Mouse (Mus musculus): Measurements from ENCODE around the gene Myg1. TPM values are rescaled to one million over a fixed set of nuclear protein-coding genes. Genes with fewer than 3 reads are reported as not detected.

Myg1 gene
- polyA plus RNA-seq, 1 experiment from 2014 or later: 87.1 TPM

DNA sequence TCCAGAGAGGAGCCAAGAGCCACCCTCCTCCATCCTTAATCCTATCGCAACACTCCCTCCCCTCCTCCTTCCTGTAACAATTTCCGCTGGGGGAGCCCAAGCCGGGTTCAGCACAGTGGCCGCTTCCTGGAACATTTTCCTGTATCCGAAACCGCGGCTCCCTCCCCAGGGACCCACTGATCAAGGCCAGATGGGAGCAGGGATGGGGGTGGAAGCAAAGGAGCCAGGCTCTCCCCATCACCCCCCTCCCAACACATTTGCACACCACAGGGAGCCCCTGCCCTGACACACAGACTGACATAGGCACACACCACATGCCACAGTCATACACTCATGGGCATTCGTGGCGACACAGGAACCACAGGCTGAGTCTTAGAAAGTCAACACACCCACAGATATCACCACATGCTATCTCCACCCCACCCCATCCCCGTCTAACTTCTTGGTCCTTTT is 46.3 kb downstream of the Myg1 start:
- ChIA-PET CTCF (interaction anchor here (0.7 to 2.4 kb wide), 13 partner anchors 12 to 94 kb away, joined by 3 to 11 read pairs (median 3); partner anchors contain the start of gene Aaas), POLR2A (interaction anchor here (1.0 to 1.2 kb wide), 2 partner anchors 22 to 27 kb away, joined by 3 to 4 read pairs; partner anchors contain the start of gene Sp1)
- no peak for TF ChIP-seq CTCF (IDR thresholded peaks at IDR 0.05)
- H3K27me3 ChIP-seq: no peaks in the 10 kb centered on the region
- DNase-seq (ENCODE audit: low read depth, low spot score) (no peak), ATAC-seq (no peak)
- in situ Hi-C loops (cut with MboI; ENCODE audit: low pct_unique_long_range_greater_than_20kb): loop anchor here (5.0 kb wide), 1 partner anchor 41 kb away; no protein-coding TSS in a partner anchor

DNA sequence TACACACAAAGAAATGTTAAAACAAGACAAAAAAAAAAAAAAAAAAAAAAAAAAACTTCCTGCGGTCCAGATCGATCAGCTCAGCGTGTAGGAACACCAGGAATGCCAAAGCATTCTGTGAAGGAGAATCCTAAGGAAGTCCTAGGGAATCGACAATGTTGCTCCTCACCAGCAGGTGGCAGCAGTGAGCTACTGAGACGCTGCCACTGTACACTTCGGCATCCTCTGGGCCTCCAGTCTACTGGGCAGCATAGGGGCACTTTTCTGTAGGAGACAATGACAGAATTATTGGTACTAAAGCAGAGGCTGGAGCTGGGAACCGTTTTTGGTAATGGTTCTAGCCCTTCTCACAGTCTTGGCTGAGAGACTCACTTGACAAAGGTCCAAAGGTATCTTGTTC is 50.1 kb downstream of the Myg1 start:
- in situ Hi-C loops (cut with MboI; ENCODE audit: low pct_unique_long_range_greater_than_20kb): no loop called here
- TF ChIP-seq CTCF (IDR thresholded peaks at IDR 0.05): peak; percentile 88
- POLR2A ChIA-PET: interaction anchor here (0.7 to 1.3 kb wide), 5 partner anchors 18 to 77 kb away, joined by 3 to 5 read pairs (median 3); no protein-coding TSS in a partner anchor
- no peaks in the 10 kb centered on the region for H3K27me3 ChIP-seq
- CTCF ChIA-PET: interaction anchor here (0.6 to 2.9 kb wide), 24 partner anchors 10 to 606 kb away, joined by 3 to 26 read pairs (median 4); partner anchors contain the start of genes Amhr2 and Npff
- ATAC-seq (no peak), DNase-seq (ENCODE audit: low read depth, low spot score) (no peak)

DNA sequence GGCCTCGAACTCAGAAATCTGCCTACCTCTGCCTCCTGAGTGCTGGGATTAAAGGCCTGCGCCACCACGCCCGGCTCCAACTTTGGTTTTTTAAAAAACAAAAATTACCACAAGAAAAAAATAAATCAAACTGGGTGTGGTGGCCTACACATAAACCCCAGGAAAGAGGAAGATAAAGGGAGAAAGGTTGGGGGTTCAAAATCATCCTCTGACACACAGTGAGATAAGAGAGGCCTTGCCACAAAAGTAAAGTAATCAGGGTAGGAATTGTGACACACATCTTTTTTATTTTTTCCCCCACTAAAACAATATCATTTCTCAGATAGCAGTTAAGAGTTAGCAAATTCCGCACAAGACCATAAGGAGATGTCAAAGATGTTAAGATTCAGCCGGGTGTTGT is 52.2 kb downstream of the Myg1 start:
- no peak for TF ChIP-seq CTCF (IDR thresholded peaks at IDR 0.05)
- CTCF ChIA-PET: interaction anchor here (2.9 kb wide), 1 partner anchor 38 kb away, joined by 26 read pairs; no protein-coding TSS in a partner anchor
- no peak for DNase-seq (ENCODE audit: low read depth, low spot score)
- H3K27me3 ChIP-seq: no peaks in the 10 kb centered on the region
- no peak for ATAC-seq
- POLR2A ChIA-PET: no interaction called here
- in situ Hi-C loops (cut with MboI; ENCODE audit: low pct_unique_long_range_greater_than_20kb): no loop called here

DNA sequence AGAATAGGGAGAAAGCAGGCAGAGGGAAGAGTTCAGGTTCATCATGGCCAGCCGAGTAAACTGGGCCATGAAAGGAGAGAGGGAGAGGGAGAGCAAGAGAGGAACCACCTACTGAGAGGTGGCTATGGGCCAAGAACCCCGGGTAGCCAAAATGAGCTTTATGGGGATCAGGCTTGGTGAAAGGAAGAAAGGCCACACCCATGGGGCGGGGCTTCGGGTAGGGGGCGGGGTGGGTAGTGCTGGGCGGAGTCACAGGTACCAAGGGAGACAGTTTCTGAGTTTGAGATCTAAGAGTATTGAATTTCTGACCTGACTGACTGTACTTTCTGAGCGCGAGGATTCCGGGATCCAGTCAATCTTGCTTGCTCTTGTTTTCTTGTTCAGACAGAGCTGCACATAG is 55.1 kb downstream of the Myg1 start:
- ATAC-seq (no peak), DNase-seq (ENCODE audit: low read depth, low spot score) (no peak)
- CTCF ChIA-PET: interaction anchor here (0.8 kb wide), 1 partner anchor 35 kb away, joined by 4 read pairs; no protein-coding TSS in a partner anchor
- H3K27me3 ChIP-seq: no peaks in the 10 kb centered on the region
- TF ChIP-seq CTCF (IDR thresholded peaks at IDR 0.05): no peak
- in situ Hi-C loops (cut with MboI; ENCODE audit: low pct_unique_long_range_greater_than_20kb): loop anchor here (5.0 kb wide), 1 partner anchor 56 kb away; no protein-coding TSS in a partner anchor
- POLR2A ChIA-PET: no interaction called here

Other genes with a start within 250 kb of the Myg1 start
- gene Tns2, start 231.3 kb upstream of the Myg1 start, polyA plus RNA-seq (2021): 53.6 TPM
- gene Spryd3, start 195.5 kb upstream of the Myg1 start, polyA plus RNA-seq (2021): 47.4 TPM
- 0.05 TPM for gene Igfbp6, start 187.3 kb upstream of the Myg1 start, polyA plus RNA-seq (2021)
- 0.13 TPM for gene Soat2, start 181.2 kb upstream of the Myg1 start, polyA plus RNA-seq (2021)
- 96.4 TPM for gene Zfp740, start 128.5 kb upstream of the Myg1 start, polyA plus RNA-seq (2021)
- 79.6 TPM for gene Csad, start 127.0 kb upstream of the Myg1 start, polyA plus RNA-seq (2021)
- 0.35 TPM for gene Itgb7, start 99.8 kb upstream of the Myg1 start, polyA plus RNA-seq (2021)
- 32.0 TPM for gene Rarg, start 74.2 kb upstream of the Myg1 start, polyA plus RNA-seq (2021)
- gene Gm9918, start 61.1 kb upstream of the Myg1 start, polyA plus RNA-seq (2021): 0.03 TPM
- gene Mfsd5, start 52.3 kb upstream of the Myg1 start, polyA plus RNA-seq (2021): 47.4 TPM
- 21.8 TPM for gene Espl1, start 35.4 kb upstream of the Myg1 start, polyA plus RNA-seq (2021)
- gene Pfdn5, start 5.6 kb upstream of the Myg1 start, polyA plus RNA-seq (2021): 642 TPM
- gene Aaas, start 19.1 kb downstream of the Myg1 start, polyA plus RNA-seq (2021): 43.3 TPM
- gene Sp7, start 35.5 kb downstream of the Myg1 start, polyA plus RNA-seq (2021): not detected
- gene Sp1, start 74.4 kb downstream of the Myg1 start, polyA plus RNA-seq (2021): 30.6 TPM
- gene Amhr2, start 113.7 kb downstream of the Myg1 start, polyA plus RNA-seq (2021): not detected
- 167 TPM for gene Prr13, start 127.3 kb downstream of the Myg1 start, polyA plus RNA-seq (2021)
- gene Pcbp2, start 138.8 kb downstream of the Myg1 start, polyA plus RNA-seq (2021): 801 TPM
- gene Gm10337, start 172.0 kb downstream of the Myg1 start, polyA plus RNA-seq (2021): 3.6 TPM
- 41.5 TPM for gene Map3k12, start 185.4 kb downstream of the Myg1 start, polyA plus RNA-seq (2021)
- gene Tarbp2, start 186.5 kb downstream of the Myg1 start, polyA plus RNA-seq (2021): 51.1 TPM
- gene Npff, start 193.2 kb downstream of the Myg1 start, polyA plus RNA-seq (2021): 0.83 TPM